Mouse (Mus musculus) liver, embryonic 14.5 days (tissue): ENCODE results near the gene Tsc22d3. TPM values are rescaled to one million over a fixed set of nuclear protein-coding genes. Genes with fewer than 3 reads are reported as not detected.
A peak's percentile ranks its signal among the peaks of the same experiment; 100 is the strongest.

ENCODE experiments used
- ATAC-seq: fragments of 200-750 bp; cut with Nextera tagmentation; 2 replicates; pipeline ENCODE4 v1.8.0; 2017; ENCODE audit warnings: moderate number of reproducible peaks, mild to moderate bottlenecking, moderate library complexity; ENCODE audit not compliant: insufficient read depth
- DNase-seq, 3 experiments: peaks; one replicate each; pipeline ENCODE4 v3.0.0-alpha.2; 2012 to 2013; ENCODE audit warnings: low read depth in 3 of 3, low spot score in 3 of 3
- H3K27ac ChIP-seq: fragments of 300-500 bp; sonication (generic); 2 replicates; pipeline ENCODE4 v1.5.1; 2014; ENCODE audit warnings: moderate library complexity, mild to moderate bottlenecking, control low read depth, inconsistent platforms
- H3K27me3 ChIP-seq: fragments of 300-500 bp; sonication (generic); 2 replicates; pipeline ENCODE4 v1.6.1; 2014; ENCODE audit warnings: mild to moderate bottlenecking, low read length, moderate library complexity; ENCODE audit not compliant: control insufficient read depth, insufficient read depth
- H3K36me3 ChIP-seq: fragments of 300-500 bp; sonication (generic); replicated peaks from 2 replicates; pipeline ENCODE4 v1.6.1; 2014; ENCODE audit warnings: low read depth; ENCODE audit not compliant: control insufficient read depth, insufficient read depth
- H3K4me1 ChIP-seq, 2 experiments: fragments of 200-500 bp in 1 of 2; fragments of 300-500 bp in 1 of 2; sonication (generic) in 1 of 2; replicated peaks; 2 replicates each; pipeline ENCODE4 v1.6.1; 2012 to 2014; ENCODE audit warnings: antibody characterized with exemption in 1 of 2, inconsistent platforms in 1 of 2, low read length in 1 of 2; ENCODE audit not compliant: control insufficient read depth in 2 of 2, insufficient read depth in 2 of 2
- H3K4me2 ChIP-seq: fragments of 300-500 bp; sonication (generic); 2 replicates; pipeline ENCODE4 v1.6.1; 2014; ENCODE audit warnings: low read depth, mild to moderate bottlenecking, control low read depth, moderate library complexity
- H3K4me3 ChIP-seq, 2 experiments: fragments of 200-500 bp in 1 of 2; fragments of 300-500 bp in 1 of 2; sonication (generic) in 1 of 2; 2 replicates each; pipeline ENCODE4 v1.5.1; 2012 to 2014; ENCODE audit warnings: low read depth in 2 of 2, low read length in 2 of 2, mild to moderate bottlenecking in 2 of 2, control low read depth in 1 of 2, inconsistent platforms in 1 of 2, moderate library complexity in 1 of 2; ENCODE audit not compliant: insufficient read depth in 1 of 2
- H3K9ac ChIP-seq: fragments of 300-500 bp; sonication (generic); replicated peaks from 2 replicates; pipeline ENCODE4 v1.6.1; 2014; ENCODE audit warnings: mild to moderate bottlenecking, control low read depth, moderate library complexity
- H3K9me3 ChIP-seq: fragments of 300-500 bp; sonication (generic); 2 replicates; pipeline ENCODE4 v1.6.1; 2016; ENCODE audit warnings: low read length, mixed read lengths; ENCODE audit not compliant: control insufficient read depth
- CTCF ChIP-seq: IDR thresholded peaks from 2 replicates; pipeline ENCODE4 v1.5.1; 2016; ENCODE audit warnings: antibody characterized with exemption, low read depth, control low read depth
- EP300 ChIP-seq: IDR thresholded peaks from 2 replicates; pipeline ENCODE4 v1.6.1; 2016; ENCODE audit warnings: antibody characterized with exemption, low read depth
- WGBS: fragments of 180-500 bp; shearing (Covaris S2); extraction: QIAGEN DNeasy Blood & Tissue Kit; methylation state at CpG from one replicate; pipeline ENCODE4 v1.1.7; 2014; ENCODE audit not compliant: insufficient replicate concordance; 5-methylcytosine and 5-hydroxymethylcytosine counted together
- polyA plus RNA-seq, 2 experiments: library from polyadenylated mRNA; depleted of rRNA in 1 of 2; stranded (reverse) in 1 of 2; unstranded in 1 of 2; fragments of >200 nt; fragmentation: Nextera tagmentation in 1 of 2; extraction: Ambion mirVana in 1 of 2; gene quantifications; 2 replicates each; pipeline versions ENCODE4 v1.2.1 to v1.2.3; 2012 to 2014

The Tsc22d3 gene
- polyA plus RNA-seq, 2 experiments, result 5.1 to 10.6 TPM

DNA sequence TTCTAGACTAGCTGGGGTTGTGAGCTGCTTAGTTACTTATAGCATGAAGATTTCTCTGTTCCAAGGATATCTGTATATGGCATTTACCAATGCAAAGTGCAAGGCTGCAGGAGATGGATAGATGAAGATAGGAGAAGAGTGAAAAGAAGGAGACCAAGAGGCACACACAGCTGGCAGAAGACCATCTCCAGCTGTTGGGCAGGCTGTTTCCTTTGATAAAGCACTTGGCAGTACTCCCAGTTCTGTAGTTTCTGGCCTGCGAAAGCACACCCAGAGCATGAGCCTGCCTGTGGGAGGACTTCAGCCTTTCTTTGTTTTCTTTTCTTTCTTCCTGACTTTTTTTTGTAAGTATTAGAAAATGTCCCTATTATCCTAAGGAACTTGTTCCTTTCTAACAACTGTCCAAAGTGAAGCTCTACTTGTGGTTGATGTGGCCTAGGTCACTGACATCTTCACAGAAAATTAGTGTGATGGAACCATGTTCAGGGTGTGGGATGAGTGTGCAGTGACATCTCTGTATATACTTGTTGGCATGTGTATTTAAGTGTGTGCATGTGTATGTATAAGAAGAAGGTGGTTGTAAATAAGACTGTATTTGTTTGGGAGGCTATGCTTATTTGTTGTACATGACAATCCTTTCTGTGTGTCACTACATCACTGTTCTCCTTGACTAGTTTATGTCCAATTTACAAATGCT lies 32.6 kb downstream of the Tsc22d3 start:
- TF ChIP-seq EP300 (peak; percentile 23; the same call in 1 of the 2 replicates), CTCF (no peak)
- Histone ChIP-seq H3K9me3 (no peaks in the 10 kb centered on the region), H3K4me2 (no peak overlapping the region), H3K9ac (no peak overlapping the region), H3K4me1 (no peaks in the 10 kb centered on the region), H3K27ac (no peak overlapping the region), H3K36me3 (no peaks in the 10 kb centered on the region), H3K4me3 (no peak overlapping the region), H3K27me3 (no peaks in the 10 kb centered on the region; the same call in 1 of the 2 replicates)
- peak; percentile 13; the same call in 1 of the 2 replicates for ATAC-seq
- DNase-seq, result no peak
- WGBS, result 26% methylated on average over 1 of the region's 1 CpGs

DNA sequence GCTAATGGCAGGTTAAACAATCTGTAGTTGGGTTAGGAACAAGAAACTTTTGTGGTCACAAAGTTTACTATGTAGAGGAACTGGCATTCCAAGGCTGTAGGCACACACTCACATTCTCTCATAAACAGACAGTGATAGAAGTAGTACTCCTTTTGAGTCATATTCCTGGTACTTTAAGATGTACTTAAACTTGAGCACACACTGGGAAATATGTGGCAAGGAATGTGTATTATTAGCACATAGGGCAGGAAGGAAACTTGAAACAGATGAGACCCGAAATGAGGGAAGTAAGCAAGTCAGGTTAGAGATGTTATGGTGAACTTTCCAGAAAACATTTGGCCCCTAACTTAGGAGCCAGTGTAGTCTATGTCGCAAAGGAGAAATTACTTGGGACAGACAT lies 34.7 kb downstream of the Tsc22d3 start:
- DNase-seq (no peak), ATAC-seq (no peak)
- Histone ChIP-seq H3K4me3 (no peak overlapping the region), H3K36me3 (no peaks in the 10 kb centered on the region), H3K27ac (no peak overlapping the region), H3K9me3 (no peaks in the 10 kb centered on the region), H3K27me3 (no peaks in the 10 kb centered on the region; the same call in 1 of the 2 replicates), H3K4me1 (no peaks in the 10 kb centered on the region), H3K4me2 (no peak overlapping the region), H3K9ac (no peak overlapping the region)
- 43% methylated on average over 2 of the region's 2 CpGs for WGBS
- TF ChIP-seq CTCF, result no peak
- TF ChIP-seq EP300, result no peak

DNA sequence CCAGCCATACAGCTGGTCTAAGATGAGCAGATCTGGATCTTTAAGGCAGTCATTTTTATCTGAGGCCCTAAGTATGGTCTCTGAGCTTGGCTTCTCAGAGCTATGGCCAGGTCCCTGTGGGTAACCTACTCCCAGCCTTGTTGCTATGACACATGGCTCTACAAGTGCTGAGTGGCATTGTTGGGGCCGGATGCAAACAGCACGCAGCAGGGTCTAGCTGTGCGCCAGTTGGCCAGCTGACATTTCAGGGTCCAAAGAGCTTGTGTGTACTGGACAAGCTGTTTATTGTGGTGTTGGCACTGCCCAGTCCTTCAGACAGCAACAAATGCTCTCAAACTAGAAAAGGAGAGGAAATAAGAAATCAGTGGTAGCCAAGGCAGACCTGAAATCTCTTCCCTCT lies 35.2 kb downstream of the Tsc22d3 start:
- TF ChIP-seq EP300 (no peak), CTCF (no peak)
- Histone ChIP-seq H3K36me3 (no peaks in the 10 kb centered on the region), H3K4me3 (no peak overlapping the region), H3K4me1 (no peaks in the 10 kb centered on the region), H3K9me3 (no peaks in the 10 kb centered on the region), H3K27me3 (no peaks in the 10 kb centered on the region; the same call in 1 of the 2 replicates), H3K9ac (no peak overlapping the region), H3K4me2 (no peak overlapping the region), H3K27ac (no peak overlapping the region)
- 76% methylated on average over 3 of the region's 3 CpGs for WGBS
- no peak for ATAC-seq
- DNase-seq, result no peak

DNA sequence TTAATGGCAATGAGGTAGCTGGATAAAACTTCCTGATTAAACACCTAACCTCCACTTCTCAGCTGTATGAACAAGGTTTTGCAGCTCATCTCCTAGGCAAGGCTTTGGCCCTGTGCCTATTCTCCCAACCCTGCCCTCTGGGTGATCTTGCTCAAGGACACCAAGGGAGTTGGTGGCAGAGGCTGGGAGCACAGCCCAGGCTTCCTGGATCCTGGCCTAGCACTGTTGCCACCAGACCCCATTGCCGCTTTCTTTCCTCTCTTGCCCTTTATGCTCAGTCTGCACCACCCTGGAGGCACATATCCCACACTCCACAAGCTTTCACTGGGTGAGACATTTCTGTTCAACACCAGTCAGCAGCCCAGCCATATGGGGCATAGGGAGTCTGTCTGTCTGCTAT lies 35.7 kb downstream of the Tsc22d3 start:
- no peak for DNase-seq
- H3K4me1 ChIP-seq, result no peaks in the 10 kb centered on the region
- 75% methylated on average over 1 of the region's 1 CpGs for WGBS
- no peak overlapping the region for H3K9ac ChIP-seq
- H3K4me2 ChIP-seq, result no peak overlapping the region
- H3K9me3 ChIP-seq, result no peaks in the 10 kb centered on the region
- no peaks in the 10 kb centered on the region; the same call in 1 of the 2 replicates for H3K27me3 ChIP-seq
- ATAC-seq, result no peak
- no peaks in the 10 kb centered on the region for H3K36me3 ChIP-seq
- H3K27ac ChIP-seq, result no peak overlapping the region
- TF ChIP-seq CTCF (no peak), EP300 (no peak)
- H3K4me3 ChIP-seq, result no peak overlapping the region

DNA sequence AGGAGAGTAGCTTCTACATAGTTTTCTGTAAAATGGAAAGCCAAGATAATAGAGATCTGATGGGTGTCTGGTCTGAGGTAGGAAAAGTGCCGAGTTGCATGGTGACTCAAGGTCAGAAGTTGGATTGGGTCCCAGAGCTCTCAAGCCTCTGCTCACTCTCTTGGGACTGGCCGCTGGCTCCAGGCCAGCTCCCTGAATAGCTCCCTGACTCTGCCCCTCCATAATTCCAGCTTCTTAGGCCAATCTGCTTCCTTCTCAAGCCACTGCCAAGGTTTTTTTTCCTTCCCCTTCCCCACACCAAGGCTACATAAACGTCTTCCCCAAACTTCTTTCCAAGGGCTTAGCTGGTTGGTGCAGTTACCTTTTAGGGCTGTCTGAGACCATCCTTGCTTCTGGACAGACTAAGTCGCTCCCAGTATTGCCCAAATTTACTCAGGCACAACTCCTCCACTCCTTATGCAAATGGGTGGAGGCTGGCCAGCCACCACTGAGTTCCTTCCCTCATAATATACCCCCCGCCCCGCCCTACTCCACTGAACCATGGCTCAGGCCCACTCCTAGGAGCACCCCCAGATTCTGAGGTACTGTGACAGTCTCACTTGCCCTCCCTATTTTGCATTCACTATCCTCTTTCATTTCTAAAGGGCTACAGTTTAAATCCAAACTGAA lies 42.1 kb downstream of the Tsc22d3 start:
- ATAC-seq, result no peak
- Histone ChIP-seq H3K27me3 (no peaks in the 10 kb centered on the region), H3K9me3 (no peaks in the 10 kb centered on the region), H3K4me2 (no peak overlapping the region), H3K36me3 (no peaks in the 10 kb centered on the region), H3K9ac (no peak overlapping the region), H3K4me3 (no peak overlapping the region), H3K27ac (no peak overlapping the region), H3K4me1 (no peaks in the 10 kb centered on the region)
- 36% methylated on average over 6 of the region's 6 CpGs for WGBS
- TF ChIP-seq CTCF (no peak), EP300 (no peak)
- no peak for DNase-seq
